Mouse (Mus musculus) hindlimb bud, embryonic 11.5 days (tissue): ENCODE results near the gene Nrp2.

Experiments used
- DNase-seq: peaks from one replicate; pipeline ENCODE4 v3.0.0-alpha.2; 2012; ENCODE audit warnings: low read depth, low spot score; ENCODE audit errors: extremely low spot score

Gene Nrp2

GRCm38 (mm10) chr1:62780068-62780761, 77.1 kb downstream of the Nrp2 start:
- no peak for DNase-seq

GRCm38 (mm10) chr1:62782155-62782554, 79.1 kb downstream of the Nrp2 start:
- DNase-seq = no peak

- no peak for DNase-seq
Observed at GRCm38 (mm10) chr1:62782573-62782972, 79.5 kb downstream of the Nrp2 start.

- DNase-seq = no peak
Observed at GRCm38 (mm10) chr1:62783354-62784083, 80.4 kb downstream of the Nrp2 start.

- DNase-seq = no peak
Observed at GRCm38 (mm10) chr1:62784084-62784392, 81.0 kb downstream of the Nrp2 start.

- DNase-seq = no peak
Observed at GRCm38 (mm10) chr1:62786255-62786654, 83.2 kb downstream of the Nrp2 start.

- no peak for DNase-seq
Observed at GRCm38 (mm10) chr1:62787546-62787945, 84.5 kb downstream of the Nrp2 start.

- no peak for DNase-seq
Observed at GRCm38 (mm10) chr1:62794223-62794895, 91.3 kb downstream of the Nrp2 start.

GRCm38 (mm10) chr1:62794896-62795255, 91.8 kb downstream of the Nrp2 start:
- DNase-seq = no peak

- DNase-seq = no peak
Observed at GRCm38 (mm10) chr1:62795307-62796037, 92.4 kb downstream of the Nrp2 start.

- no peak for DNase-seq
Observed at GRCm38 (mm10) chr1:62796038-62796647, 93.1 kb downstream of the Nrp2 start.

- no peak for DNase-seq
Observed at GRCm38 (mm10) chr1:62799427-62799826, 96.3 kb downstream of the Nrp2 start.

GRCm38 (mm10) chr1:62800351-62800750, 97.3 kb downstream of the Nrp2 start:
- DNase-seq = no peak

- DNase-seq = no peak
Observed at GRCm38 (mm10) chr1:62801429-62801828, 98.3 kb downstream of the Nrp2 start.

- no peak for DNase-seq
Observed at GRCm38 (mm10) chr1:62801842-62802241, 98.8 kb downstream of the Nrp2 start.

- DNase-seq = no peak
Observed at GRCm38 (mm10) chr1:62803544-62803943, 100.5 kb downstream of the Nrp2 start.

- no peak for DNase-seq
Observed at GRCm38 (mm10) chr1:62806014-62806413, 102.9 kb downstream of the Nrp2 start.

- no peak for DNase-seq
Observed at GRCm38 (mm10) chr1:62808395-62808794, 105.3 kb downstream of the Nrp2 start.

- DNase-seq = no peak
Observed at GRCm38 (mm10) chr1:62809601-62810228, 106.6 kb downstream of the Nrp2 start.

GRCm38 (mm10) chr1:62811141-62811540, 108.1 kb downstream of the Nrp2 start:
- DNase-seq = no peak
